Mouse (Mus musculus) heart, embryonic 14.5 days (tissue): ENCODE measurements around the gene Wdr82. TPM values are rescaled to one million over a fixed set of nuclear protein-coding genes. Genes with fewer than 3 reads are reported as not detected.
"Not testable (repeated sequence)": the region's sequence is repeated elsewhere in the genome, so short reads cannot be mapped to it uniquely, and the experiment has no call there.

Experiments used
- ATAC-seq: fragments of 200-750 bp; cut with Nextera tagmentation; 2 replicates; pipeline ENCODE4 v1.8.0; 2017; ENCODE audit warnings: low read depth, moderate TSS enrichment; ENCODE audit not compliant: insufficient number of reproducible peaks, insufficient read depth, low FRiP score
- H3K27ac ChIP-seq, 2 experiments: fragments of 200-500 bp in 1 of 2; fragments of 300-500 bp in 1 of 2; sonication (generic) in 1 of 2; replicated peaks in 1 of 2; 2 replicates each; pipeline ENCODE4 v1.5.1; 2012 to 2014; ENCODE audit warnings: low read depth in 2 of 2, low read length in 2 of 2, control low read depth in 1 of 2, mild to moderate bottlenecking in 1 of 2, mixed read lengths in 1 of 2; ENCODE audit not compliant: control insufficient read depth in 1 of 2, insufficient read depth in 1 of 2
- H3K27me3 ChIP-seq: fragments of 300-500 bp; sonication (generic); 2 replicates; pipeline ENCODE4 v1.6.1; 2014; ENCODE audit warnings: mild to moderate bottlenecking, low read length, control low read depth; ENCODE audit not compliant: control insufficient read depth, insufficient read depth
- H3K36me3 ChIP-seq: fragments of 300-500 bp; sonication (generic); 2 replicates; pipeline ENCODE4 v1.6.1; 2014; ENCODE audit warnings: mild to moderate bottlenecking, control low read depth, low read length, mixed read lengths; ENCODE audit not compliant: control insufficient read depth, insufficient read depth
- H3K4me1 ChIP-seq, 2 experiments: fragments of 200-500 bp in 1 of 2; fragments of 300-500 bp in 1 of 2; sonication (generic) in 1 of 2; 2 replicates each; pipeline ENCODE4 v1.6.1; 2012 to 2014; ENCODE audit warnings: low read length in 2 of 2, control low read depth in 1 of 2, mixed read lengths in 1 of 2; ENCODE audit not compliant: control insufficient read depth in 2 of 2, insufficient read depth in 2 of 2
- H3K4me2 ChIP-seq: fragments of 300-500 bp; sonication (generic); 2 replicates; pipeline ENCODE4 v1.6.1; 2014; ENCODE audit warnings: mild to moderate bottlenecking, low read length
- H3K4me3 ChIP-seq, 2 experiments: fragments of 200-500 bp in 1 of 2; fragments of 300-500 bp in 1 of 2; sonication (generic) in 1 of 2; 2 replicates each; pipeline ENCODE4 v1.5.1; 2012 to 2014; ENCODE audit warnings: low read length in 2 of 2, mild to moderate bottlenecking in 2 of 2, control low read depth in 1 of 2, low read depth in 1 of 2, moderate library complexity in 1 of 2; ENCODE audit not compliant: control insufficient read depth in 1 of 2, insufficient read depth in 1 of 2
- H3K9ac ChIP-seq: fragments of 300-500 bp; sonication (generic); 2 replicates; pipeline ENCODE4 v1.6.1; 2014; ENCODE audit warnings: mild to moderate bottlenecking, low read length
- H3K9me3 ChIP-seq: fragments of 300-500 bp; sonication (generic); 2 replicates; pipeline ENCODE4 v1.6.1; 2016; ENCODE audit warnings: low read length, control low read depth; ENCODE audit not compliant: control insufficient read depth
- WGBS: fragments of 180-500 bp; shearing (Covaris S2); extraction: QIAGEN DNeasy Blood & Tissue Kit; methylation state at CpG from one replicate; pipeline ENCODE4 v1.1.7; 2014; 5-methylcytosine and 5-hydroxymethylcytosine counted together
- polyA plus RNA-seq: library from polyadenylated mRNA; unstranded; fragments of >200 nt; fragmentation: Nextera tagmentation; extraction: Ambion mirVana; gene quantifications from 2 replicates; pipeline ENCODE4 v1.2.1, GENCODE M21; 2014

Gene Wdr82
- polyA plus RNA-seq, 1 experiment from 2014 or later, result 22.6 TPM

DNA sequence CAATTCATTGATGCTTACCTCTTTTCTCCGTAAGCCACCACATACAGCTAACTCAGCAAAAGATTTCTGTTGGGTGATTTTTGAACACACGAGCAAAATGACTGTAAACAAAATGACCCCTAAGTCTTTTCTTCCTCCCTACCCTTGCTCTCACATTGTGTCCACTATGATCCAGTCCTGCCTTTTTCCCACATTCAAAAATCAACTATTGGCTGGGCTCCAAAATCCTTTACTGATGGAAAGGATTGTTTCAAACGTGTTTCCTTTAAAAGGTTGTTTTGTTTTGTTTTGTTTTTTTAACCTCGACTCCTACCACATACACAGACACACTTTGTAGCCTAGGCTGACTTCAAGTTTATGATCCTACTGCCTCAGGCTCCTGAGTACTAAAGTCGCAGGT lies 10.3 kb upstream of the Wdr82 start:
- no peak for ATAC-seq
- peak overlapping the region; percentile 57 to 80 for H3K4me3 ChIP-seq
- 46% methylated on average over 5 of the region's 5 CpGs for WGBS

DNA sequence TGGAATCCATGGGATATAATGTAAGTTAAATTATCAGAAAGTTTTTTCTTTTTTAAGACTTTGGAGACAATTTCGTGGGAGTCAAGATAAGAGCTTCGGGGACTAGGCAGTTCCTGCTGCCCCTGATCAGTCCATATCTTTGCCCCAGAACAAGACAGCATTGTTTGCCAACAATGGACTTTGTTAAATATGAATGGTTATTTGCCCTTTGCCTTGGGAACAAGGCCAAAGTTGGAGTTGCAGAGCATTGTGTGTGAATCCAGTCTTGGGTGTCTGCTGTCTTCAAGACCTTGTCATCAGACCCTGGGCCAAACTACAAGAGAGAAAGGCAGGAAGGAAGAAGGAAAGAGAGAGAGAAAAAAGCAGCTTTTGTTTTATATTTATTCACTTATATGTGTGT lies 4.0 kb upstream of the Wdr82 start:
- H3K4me1 ChIP-seq, result peaks cover 5% of the 10 kb centered on the region in 2 experiments; a peak in 2 of 4 replicates
- H3K36me3 ChIP-seq, result no peaks in the 10 kb centered on the region
- no peak for ATAC-seq
- H3K27me3 ChIP-seq, result 0 out of 2 replicates have a peak, but pooled peaks cover 5% of the 10 kb centered on the region
- 61% methylated on average over 2 of the region's 2 CpGs for WGBS
- no peak overlapping the region for H3K9ac ChIP-seq
- no peak overlapping the region for H3K27ac ChIP-seq
- no peak overlapping the region for H3K4me2 ChIP-seq
- no peaks in the 10 kb centered on the region for H3K9me3 ChIP-seq
- no peak overlapping the region for H3K4me3 ChIP-seq

More for the DNA sequence above, 10.3 kb upstream of the Wdr82 start:
- Histone ChIP-seq H3K4me2 (peak overlapping the region; percentile 72), H3K9ac (peak overlapping the region; percentile 71), H3K9me3 (no peaks in the 10 kb centered on the region), H3K27me3 (0 out of 2 replicates have a peak, but pooled peaks cover 5% of the 10 kb centered on the region), H3K27ac (peak overlapping the region; percentile 84 to 97), H3K36me3 (no peaks in the 10 kb centered on the region), H3K4me1 (no peaks in the 10 kb centered on the region)

DNA sequence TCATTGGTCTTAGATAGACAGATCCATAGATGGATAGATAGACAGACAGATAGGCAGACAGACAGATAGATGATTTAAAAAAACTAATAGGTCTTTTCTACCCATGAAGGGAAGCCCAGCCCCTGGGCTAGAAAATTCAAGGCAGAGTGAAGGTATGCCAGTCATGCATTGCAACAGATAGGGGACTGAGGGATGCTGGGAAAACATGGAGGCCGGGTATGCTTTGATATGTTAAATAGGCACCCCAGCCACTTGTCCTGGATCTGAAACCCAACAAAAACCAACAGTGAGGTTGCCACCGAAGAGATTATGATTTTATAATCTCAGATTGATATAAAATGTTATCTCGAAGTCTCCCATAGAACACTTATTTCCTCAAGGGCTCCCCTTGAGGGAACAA lies 3.5 kb upstream of the Wdr82 start:
- WGBS, result 77% methylated on average over 3 of the region's 3 CpGs
- H3K4me3 ChIP-seq, result no peak overlapping the region
- H3K27ac ChIP-seq, result no peak overlapping the region
- H3K27me3 ChIP-seq, result 0 out of 2 replicates have a peak, but pooled peaks cover 5% of the 10 kb centered on the region
- ATAC-seq, result no peak
- peaks cover 5% of the 10 kb centered on the region in 2 experiments; a peak in 2 of 4 replicates for H3K4me1 ChIP-seq
- no peak overlapping the region for H3K9ac ChIP-seq
- no peaks in the 10 kb centered on the region for H3K36me3 ChIP-seq
- H3K9me3 ChIP-seq, result no peaks in the 10 kb centered on the region
- no peak overlapping the region for H3K4me2 ChIP-seq

DNA sequence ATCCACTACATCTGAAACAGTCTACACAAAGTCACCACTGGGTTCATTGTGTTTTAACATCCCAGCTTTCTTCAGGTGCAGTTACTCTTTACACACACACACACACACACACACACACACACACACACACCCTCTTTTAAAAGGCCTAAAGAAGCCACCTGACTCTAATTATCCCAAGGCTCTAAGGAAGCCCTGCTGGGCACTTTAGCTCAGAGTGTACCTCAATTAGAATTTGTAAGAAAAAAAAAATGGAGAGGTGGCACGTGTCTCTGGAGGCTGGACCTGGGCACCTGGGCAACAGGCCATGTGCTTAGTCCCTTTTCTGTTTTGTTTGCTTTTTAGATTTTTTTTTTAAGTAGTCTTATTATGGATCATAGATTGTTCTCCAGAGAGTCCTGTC lies 3.0 kb upstream of the Wdr82 start:
- Histone ChIP-seq H3K4me1 (peaks cover 5% of the 10 kb centered on the region in 2 experiments; a peak in 2 of 4 replicates), H3K4me3 (no peak overlapping the region), H3K36me3 (no peaks in the 10 kb centered on the region), H3K27ac (no peak overlapping the region), H3K4me2 (no peak overlapping the region), H3K9ac (no peak overlapping the region), H3K27me3 (0 out of 2 replicates have a peak, but pooled peaks cover 3% of the 10 kb centered on the region), H3K9me3 (no peaks in the 10 kb centered on the region)
- WGBS, result 65% methylated on average over 1 of the region's 1 CpGs
- ATAC-seq, result no peak

DNA sequence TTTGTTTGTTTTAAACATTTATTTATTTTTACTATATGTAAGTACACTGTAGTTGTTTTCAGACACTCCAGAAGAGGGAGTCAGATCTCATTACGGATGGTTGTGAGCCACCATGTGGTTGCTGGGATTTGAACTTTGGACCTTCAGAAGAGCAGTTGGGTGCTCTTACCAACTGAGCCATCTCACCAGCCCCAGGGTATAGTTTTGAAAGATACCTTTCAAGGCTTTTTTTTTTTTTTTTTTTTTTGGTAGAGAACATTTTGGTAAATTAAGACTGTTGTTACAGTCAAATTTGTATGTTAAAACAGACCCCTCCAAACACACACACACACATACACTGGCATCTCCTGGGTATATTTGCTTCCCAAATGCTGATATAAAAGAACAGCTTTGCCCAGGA lies 1.7 kb upstream of the Wdr82 start:
- not testable (repeated sequence) for H3K36me3 ChIP-seq, H3K27ac ChIP-seq, H3K9me3 ChIP-seq, H3K4me3 ChIP-seq, H3K4me2 ChIP-seq, H3K27me3 ChIP-seq, H3K9ac ChIP-seq, ATAC-seq
- WGBS, result 80% methylated on average over 1 of the region's 1 CpGs
- H3K4me1 ChIP-seq, result peaks cover 10 to 18% of the 10 kb centered on the region in 2 experiments

DNA sequence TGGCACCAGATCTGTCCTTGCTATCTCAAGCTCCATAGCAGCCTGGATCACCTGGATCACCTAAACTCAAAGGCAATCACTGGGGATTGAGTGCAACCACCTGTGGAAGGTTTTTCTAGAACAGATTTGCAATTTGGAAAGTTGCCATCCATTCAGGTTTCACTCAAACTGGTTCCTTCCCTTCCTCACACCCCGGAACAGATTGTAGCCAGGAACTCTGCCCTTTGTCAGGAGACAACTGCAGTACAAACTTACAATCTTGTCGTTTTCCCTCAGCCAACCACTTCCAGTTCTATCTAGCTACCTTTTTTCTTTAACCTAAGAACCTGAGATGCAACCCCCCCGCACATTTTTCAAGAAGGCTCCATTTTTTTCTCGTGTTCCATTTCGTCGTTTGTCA lies 811 bp upstream of the Wdr82 start:
- WGBS, result 34% methylated on average over 6 of the region's 6 CpGs
- Histone ChIP-seq H3K36me3 (no peaks in the 10 kb centered on the region), H3K4me2 (peak overlapping the region; percentile 78), H3K27me3 (no peaks in the 10 kb centered on the region), H3K9ac (peak overlapping the region; percentile 94; the same call in 1 of the 2 replicates), H3K9me3 (no peaks in the 10 kb centered on the region), H3K4me3 (no peak overlapping the region; a peak in 1 of 4 replicates), H3K27ac (no peak overlapping the region), H3K4me1 (peaks cover 10 to 27% of the 10 kb centered on the region in 2 experiments)
- ATAC-seq, result no peak

DNA sequence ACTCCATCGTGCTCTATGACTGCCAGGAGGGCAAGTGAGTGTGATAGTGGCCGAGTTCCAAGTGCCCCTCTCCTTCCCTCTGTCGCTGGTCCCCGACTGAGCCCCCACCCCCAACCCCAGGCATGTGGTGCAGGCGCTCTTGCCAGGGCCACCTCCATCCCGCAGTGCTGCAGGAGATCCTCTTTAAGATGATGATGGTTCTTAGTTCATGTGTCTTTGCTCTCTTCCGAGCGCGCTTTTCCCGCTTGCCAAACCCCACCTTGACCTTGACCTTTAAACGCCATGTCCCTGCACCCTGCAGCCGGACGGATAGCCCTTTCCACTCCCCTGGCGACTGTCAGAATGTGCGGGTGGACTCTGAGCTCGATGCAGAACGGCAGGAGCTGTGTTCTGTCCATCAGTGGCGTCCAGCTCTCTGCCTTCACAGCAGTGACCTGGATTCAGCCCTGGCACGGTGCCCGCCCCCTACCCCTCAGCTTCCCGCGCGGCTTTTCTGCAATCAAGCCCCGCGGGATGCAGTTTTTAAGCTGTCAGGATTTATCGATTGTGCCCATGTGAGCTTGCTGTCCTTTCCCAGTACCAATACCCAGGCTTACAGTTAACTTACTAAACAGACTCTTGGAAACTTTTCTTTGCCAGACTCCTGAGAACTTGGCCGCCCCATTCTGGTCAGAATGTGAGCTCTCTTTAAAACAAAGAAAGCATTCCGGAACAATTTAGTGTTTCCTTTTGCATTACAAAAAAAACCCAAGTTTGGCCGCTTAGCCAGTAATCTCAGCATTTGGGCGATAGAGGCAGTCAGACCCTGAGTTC lies 824 bp downstream of the Wdr82 start:
- Histone ChIP-seq H3K4me3 (peak overlapping the region; percentile 90 to 92), H3K4me1 (peaks cover 10 to 37% of the 10 kb centered on the region in 2 experiments), H3K36me3 (peaks cover 8% of the 10 kb centered on the region), H3K9ac (peak overlapping the region; percentile 94), H3K4me2 (peak overlapping the region; percentile 78), H3K27me3 (no peaks in the 10 kb centered on the region), H3K9me3 (no peaks in the 10 kb centered on the region), H3K27ac (peak overlapping the region; percentile 95 to 96)
- WGBS, result under 1% methylated on average over 30 of the region's 30 CpGs
- ATAC-seq, result peak; percentile 55
